Mouse (Mus musculus) stomach, postnatal 0 days (tissue): ENCODE measurements at regions not wholly inside any gene's neighbourhood (a gene's known extent, or its start where the extent isn't known, plus 50 kb on each side); places are given as distances from the start of the nearest gene placed in this dataset.
A peak's percentile ranks its signal among the peaks of the same experiment; 100 is the strongest.

Experiments
- ATAC-seq: fragments of 200-750 bp; cut with Nextera tagmentation; 2 replicates; pipeline ENCODE4 v1.8.0; 2017; ENCODE audit not compliant: low FRiP score, low TSS enrichment
- DNase-seq: peaks from one replicate; pipeline ENCODE4 v3.0.0-alpha.2; 2016; ENCODE audit warnings: low spot score
- H3K27ac ChIP-seq: fragments of 300-500 bp; sonication (generic); replicated peaks from 2 replicates; pipeline ENCODE4 v1.5.1; 2014; ENCODE audit warnings: mild to moderate bottlenecking, control low read depth
- H3K27me3 ChIP-seq: fragments of 300-500 bp; sonication (generic); 2 replicates; pipeline ENCODE4 v1.6.1; 2014; ENCODE audit warnings: low read length; ENCODE audit not compliant: control insufficient read depth, insufficient read depth
- H3K36me3 ChIP-seq: fragments of 300-500 bp; sonication (generic); 2 replicates; pipeline ENCODE4 v1.6.1; 2014; ENCODE audit warnings: low read length, mixed read lengths; ENCODE audit not compliant: control insufficient read depth, insufficient read depth
- H3K4me1 ChIP-seq: fragments of 300-500 bp; sonication (generic); replicated peaks from 2 replicates; pipeline ENCODE4 v1.6.1; 2014; ENCODE audit warnings: antibody characterized with exemption; ENCODE audit not compliant: control insufficient read depth, insufficient read depth
- H3K4me2 ChIP-seq: fragments of 300-500 bp; sonication (generic); replicated peaks from 2 replicates; pipeline ENCODE4 v1.6.1; 2014; ENCODE audit warnings: low read depth, mild to moderate bottlenecking, control low read depth, moderate library complexity
- H3K4me3 ChIP-seq: fragments of 300-500 bp; sonication (generic); 2 replicates; pipeline ENCODE4 v1.5.1; 2014; ENCODE audit warnings: low read depth, low read length, control low read depth
- H3K9ac ChIP-seq: fragments of 300-500 bp; sonication (generic); 2 replicates; pipeline ENCODE4 v1.6.1; 2014; ENCODE audit warnings: mild to moderate bottlenecking, low read length, control low read depth, mixed read lengths
- H3K9me3 ChIP-seq: fragments of 300-500 bp; sonication (generic); 2 replicates; pipeline ENCODE4 v1.6.1; 2016; ENCODE audit warnings: low read length; ENCODE audit not compliant: control insufficient read depth
- CTCF ChIP-seq: IDR thresholded peaks from 2 replicates; pipeline ENCODE4 v1.5.1; 2016; ENCODE audit warnings: antibody characterized with exemption, low read depth, mild to moderate bottlenecking, moderate library complexity
- EP300 ChIP-seq: optimal IDR thresholded peaks from 2 replicates; pipeline ENCODE3; 2016; ENCODE audit warnings: antibody characterized with exemption
- WGBS: fragments of 180-500 bp; shearing (Covaris S2); extraction: QIAGEN DNeasy Blood & Tissue Kit; methylation state at CpG from one replicate; pipeline ENCODE4 v1.1.7; 2014; 5-methylcytosine and 5-hydroxymethylcytosine counted together

GRCm38 (mm10) chr16:49278478-49278877 is 221.2 kb downstream of the Myh15 start:
- Histone ChIP-seq H3K9ac (no peak overlapping the region), H3K27me3 (no peaks in the 10 kb centered on the region), H3K4me2 (no peak overlapping the region), H3K27ac (no peak overlapping the region), H3K4me1 (no peaks in the 10 kb centered on the region), H3K36me3 (no peaks in the 10 kb centered on the region), H3K4me3 (no peak overlapping the region), H3K9me3 (no peaks in the 10 kb centered on the region)
- DNase-seq, result peak; percentile 64
- peak; percentile 87 for TF ChIP-seq CTCF
- no peak for TF ChIP-seq EP300
- no peak for ATAC-seq
- 5% methylated on average over 2 of the region's 2 CpGs for WGBS

- ATAC-seq, result no peak
- DNase-seq, result no peak
- Histone ChIP-seq H3K27ac (no peak overlapping the region), H3K9ac (no peak overlapping the region), H3K27me3 (no peaks in the 10 kb centered on the region), H3K4me3 (no peak overlapping the region), H3K36me3 (no peaks in the 10 kb centered on the region), H3K9me3 (no peaks in the 10 kb centered on the region), H3K4me1 (no peaks in the 10 kb centered on the region), H3K4me2 (no peak overlapping the region)
- WGBS, result 63% methylated on average over 4 of the region's 4 CpGs
- no peak for TF ChIP-seq CTCF
- no peak for TF ChIP-seq EP300
Measured at GRCm38 (mm10) chr16:49288096-49288714, 230.9 kb downstream of the Myh15 start.

- Histone ChIP-seq H3K9ac (no peak overlapping the region), H3K27ac (no peak overlapping the region), H3K9me3 (no peaks in the 10 kb centered on the region), H3K4me3 (no peak overlapping the region), H3K4me2 (no peak overlapping the region), H3K36me3 (no peaks in the 10 kb centered on the region), H3K4me1 (no peaks in the 10 kb centered on the region), H3K27me3 (no peaks in the 10 kb centered on the region)
- ATAC-seq (peak; percentile 56; the same call in 1 of the 2 replicates), DNase-seq (peak; percentile 23)
- no peak for TF ChIP-seq EP300
- 73% methylated on average over 10 of the region's 10 CpGs for WGBS
Measured at GRCm38 (mm10) chr16:49289200-49290079, 232.2 kb downstream of the Myh15 start.

- H3K27ac ChIP-seq, result no peak overlapping the region
- 86% methylated on average over 6 of the region's 6 CpGs for WGBS
- no peak overlapping the region for H3K9ac ChIP-seq
- H3K9me3 ChIP-seq, result no peaks in the 10 kb centered on the region
- H3K4me3 ChIP-seq, result no peak overlapping the region
- no peaks in the 10 kb centered on the region for H3K27me3 ChIP-seq
- DNase-seq, result no peak
- ATAC-seq, result no peak
- no peaks in the 10 kb centered on the region for H3K4me1 ChIP-seq
- no peaks in the 10 kb centered on the region for H3K36me3 ChIP-seq
- no peak for TF ChIP-seq EP300
- TF ChIP-seq CTCF, result no peak
- H3K4me2 ChIP-seq, result no peak overlapping the region
Measured at GRCm38 (mm10) chr16:49303612-49304307, 246.5 kb downstream of the Myh15 start.

- DNase-seq (no peak), ATAC-seq (no peak)
- TF ChIP-seq EP300 (no peak), CTCF (no peak)
- Histone ChIP-seq H3K4me1 (no peaks in the 10 kb centered on the region), H3K9ac (no peak overlapping the region), H3K4me3 (no peak overlapping the region), H3K27ac (no peak overlapping the region), H3K27me3 (no peaks in the 10 kb centered on the region), H3K36me3 (no peaks in the 10 kb centered on the region), H3K9me3 (no peaks in the 10 kb centered on the region), H3K4me2 (no peak overlapping the region)
- WGBS, result 71% methylated on average over 2 of the region's 2 CpGs
Measured at GRCm38 (mm10) chr16:49304354-49304753, 247.1 kb downstream of the Myh15 start.

- Histone ChIP-seq H3K4me3 (no peak overlapping the region), H3K27me3 (no peaks in the 10 kb centered on the region), H3K4me1 (no peaks in the 10 kb centered on the region), H3K4me2 (no peak overlapping the region), H3K36me3 (no peaks in the 10 kb centered on the region), H3K9me3 (no peaks in the 10 kb centered on the region), H3K27ac (no peak overlapping the region), H3K9ac (no peak overlapping the region)
- ATAC-seq (no peak), DNase-seq (no peak)
- TF ChIP-seq EP300, result no peak
- TF ChIP-seq CTCF, result no peak
- WGBS, result 69% methylated on average over 2 of the region's 2 CpGs
Measured at GRCm38 (mm10) chr16:49317061-49317460, 259.8 kb downstream of the Myh15 start.
